ENCODE assay signal across 11 mouse cellular contexts in the genomic region with DNA sequence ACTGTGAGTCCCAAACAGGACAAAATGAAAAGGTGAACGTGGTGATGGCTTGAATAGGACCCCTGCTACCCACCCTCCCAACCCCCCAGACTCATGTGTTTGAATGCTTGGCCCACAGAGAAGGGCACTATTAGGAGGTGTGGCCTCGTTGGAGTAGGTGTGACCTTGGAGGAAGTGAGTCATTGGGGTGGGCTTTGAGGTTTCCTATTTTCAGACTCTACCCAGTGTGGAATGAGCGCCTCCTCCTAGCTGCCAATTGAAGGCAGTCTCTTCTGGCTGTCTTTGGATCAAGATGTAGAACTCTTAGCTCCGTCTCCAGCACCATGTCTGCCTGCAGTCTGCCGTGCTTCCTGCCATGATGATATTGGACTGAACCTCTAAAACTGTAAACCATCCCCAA.
DNase-seq lines count a peak whose midpoint lies in the region; ATAC-seq and TF ChIP-seq lines count a peak whose summit lies in the region.
"Had no signal": no experiment of that assay in that cellular context is flagged by ENCODE, and none has a peak within 500 bp of the region (broad histone marks: within the 10 kb centered on the region; RNA-seq: fewer than 3 reads in every experiment).

No protein-coding gene starts in this region.

- intact Hi-C loops in left cerebral cortex, postnatal 10 days (cut with DNase I) = no loop called here

- no peak for TF ChIP-seq CTCF in intestine, postnatal 0 days (IDR thresholded peaks at IDR 0.05; ENCODE audit: low read depth)
- no peak for TF ChIP-seq CTCF in liver, embryonic 14.5 days (IDR thresholded peaks at IDR 0.05; ENCODE audit: low read depth)

- H3K36me3 ChIP-seq in intestine, embryonic 15.5 days = no peaks in the 10 kb centered on the region
- H3K36me3 ChIP-seq in intestine, postnatal 0 days (ENCODE audit: control insufficient read depth, insufficient read depth) = no peaks in the 10 kb centered on the region
- H3K36me3 ChIP-seq in liver, embryonic 14.5 days (replicated peaks; ENCODE audit: control insufficient read depth, insufficient read depth, low read depth) = no peaks in the 10 kb centered on the region
- H3K36me3 ChIP-seq: stomach, embryonic 15.5 days had no signal

- no peaks in the 10 kb centered on the region for H3K27me3 ChIP-seq in intestine, embryonic 15.5 days (replicated peaks)
- no peaks in the 10 kb centered on the region for H3K27me3 ChIP-seq in intestine, postnatal 0 days (replicated peaks; ENCODE audit: control insufficient read depth, insufficient read depth, low read length)
- H3K27me3 ChIP-seq in liver, embryonic 14.5 days (ENCODE audit: control insufficient read depth, insufficient read depth, low read length) = no peaks in the 10 kb centered on the region
- H3K27me3 ChIP-seq: stomach, embryonic 15.5 days had no signal

- 73% methylated on average over 5 of the region's 5 CpGs for whole genome bisulfite sequencing in intestine, embryonic 15.5 days
- WGBS in intestine, postnatal 0 days = 72% methylated on average over 5 of the region's 5 CpGs
- WGBS in liver, embryonic 14.5 days (ENCODE audit: insufficient replicate concordance) = 14% methylated on average over 5 of the region's 5 CpGs

- H3K4me3 ChIP-seq in intestine, embryonic 15.5 days (replicated peaks) = no peak overlapping the region
- H3K4me3 ChIP-seq in intestine, postnatal 0 days (ENCODE audit: low read depth, low read length) = no peak overlapping the region
- no peak overlapping the region for H3K4me3 ChIP-seq in liver, embryonic 14.5 days (ENCODE audit: insufficient read depth in 1 of 2, low read depth in 2 of 2, low read length in 2 of 2)
- H3K4me3 ChIP-seq: stomach, embryonic 15.5 days had no signal

- TF ChIP-seq EP300 in liver, embryonic 14.5 days (IDR thresholded peaks at IDR 0.05; ENCODE audit: low read depth) = no peak

- ATAC-seq in intestine, embryonic 15.5 days = no peak
- ATAC-seq in intestine, postnatal 0 days = no peak
- ATAC-seq in common myeloid progenitor, adult 5-6 weeks (replicated peaks; ENCODE audit: low read depth, poor library complexity, severe bottlenecking) = peak; percentile 90
- ATAC-seq in liver, embryonic 14.5 days (ENCODE audit: insufficient read depth) = no peak

- no peak overlapping the region for H3K9ac ChIP-seq in intestine, embryonic 15.5 days
- no peak overlapping the region for H3K9ac ChIP-seq in intestine, postnatal 0 days (ENCODE audit: low read depth, low read length)
- no peak overlapping the region for H3K9ac ChIP-seq in liver, embryonic 14.5 days (replicated peaks)
- H3K9ac ChIP-seq: stomach, embryonic 15.5 days had no signal

- peak; percentile 43 for DNase-seq in CD4-positive helper T cell, adult 2 months (ENCODE audit: low read depth, low spot score)
- no peak for DNase-seq in liver, embryonic 14.5 days (ENCODE audit: low read depth in 3 of 3, low spot score in 3 of 3)
- no peak for DNase-seq in left cerebral cortex, postnatal 10 days (ENCODE audit: extremely low spot score in 1 of 2, low spot score in 2 of 2)
- no peak for DNase-seq in cerebellum, postnatal 10 days
- DNase-seq in kidney, postnatal 10 days = no peak
- DNase-seq: cerebellum, adult 9-10 months; kidney, adult 11 months had no signal

- H3K9me3 ChIP-seq in intestine, embryonic 15.5 days = no peaks in the 10 kb centered on the region
- no peaks in the 10 kb centered on the region for H3K9me3 ChIP-seq in intestine, postnatal 0 days (ENCODE audit: control insufficient read depth)
- H3K9me3 ChIP-seq in liver, embryonic 14.5 days (ENCODE audit: control insufficient read depth, low read length) = no peaks in the 10 kb centered on the region
- H3K9me3 ChIP-seq: stomach, embryonic 15.5 days had no signal

- 0 out of 2 replicates have a peak overlapping the region, but pooled peaks have one; percentile 27 for H3K27ac ChIP-seq in intestine, embryonic 15.5 days
- H3K27ac ChIP-seq in intestine, postnatal 0 days (ENCODE audit: low read depth, low read length) = no peak overlapping the region
- H3K27ac ChIP-seq in liver, embryonic 14.5 days = no peak overlapping the region
- H3K27ac ChIP-seq: stomach, embryonic 15.5 days had no signal

- H3K4me2 ChIP-seq in intestine, embryonic 15.5 days (replicated peaks) = no peak overlapping the region
- no peak overlapping the region for H3K4me2 ChIP-seq in intestine, postnatal 0 days (replicated peaks; ENCODE audit: low read depth)
- peak overlapping the region; percentile 28 for H3K4me2 ChIP-seq in liver, embryonic 14.5 days (ENCODE audit: low read depth)

- no peaks in the 10 kb centered on the region for H3K4me1 ChIP-seq in intestine, embryonic 15.5 days (replicated peaks)
- H3K4me1 ChIP-seq in intestine, postnatal 0 days (replicated peaks; ENCODE audit: control insufficient read depth, insufficient read depth, low read length) = no peaks in the 10 kb centered on the region
- H3K4me1 ChIP-seq in liver, embryonic 14.5 days (replicated peaks; ENCODE audit: control insufficient read depth in 2 of 2, insufficient read depth in 2 of 2, low read length in 1 of 2) = peaks cover 0 to 13% of the 10 kb centered on the region in 2 experiments; a peak in 2 of 4 replicates
- H3K4me1 ChIP-seq: stomach, embryonic 15.5 days had no signal
